Mouse (Mus musculus) forelimb bud, embryonic 11.5 days (tissue): ENCODE results near the gene Gm21885.

Experiments used
- DNase-seq: peaks from one replicate; pipeline ENCODE4 v3.0.0-alpha.2; 2012; ENCODE audit warnings: low read depth, low spot score

The Gm21885 gene

GRCm38 (mm10) chr11:94268761-94269160 lies 12.9 kb upstream of the Gm21885 start:
- DNase-seq: no peak

GRCm38 (mm10) chr11:94269906-94270305 lies 11.8 kb upstream of the Gm21885 start:
- no peak for DNase-seq

GRCm38 (mm10) chr11:94271015-94271414 lies 10.7 kb upstream of the Gm21885 start:
- DNase-seq: no peak

- no peak for DNase-seq
These were observed 8.4 kb upstream of the Gm21885 start for GRCm38 (mm10) chr11:94272960-94273927.

GRCm38 (mm10) chr11:94274206-94274867 lies 7.3 kb upstream of the Gm21885 start:
- no peak for DNase-seq

- DNase-seq: no peak
These were observed 6.4 kb upstream of the Gm21885 start for GRCm38 (mm10) chr11:94275226-94275625.

GRCm38 (mm10) chr11:94275686-94276085 lies 6.0 kb upstream of the Gm21885 start:
- DNase-seq: no peak

- DNase-seq: peak; percentile 96
These were observed 4.8 kb upstream of the Gm21885 start for GRCm38 (mm10) chr11:94276869-94277337.

- no peak for DNase-seq
These were observed 618 bp downstream of the Gm21885 start for GRCm38 (mm10) chr11:94282291-94282690.

GRCm38 (mm10) chr11:94283536-94284099 lies 1.9 kb downstream of the Gm21885 start:
- no peak for DNase-seq

- no peak for DNase-seq
These were observed 4.4 kb downstream of the Gm21885 start for GRCm38 (mm10) chr11:94285886-94286574.

GRCm38 (mm10) chr11:94287105-94287504 lies 5.4 kb downstream of the Gm21885 start:
- DNase-seq: no peak

GRCm38 (mm10) chr11:94290062-94290740 lies 8.5 kb downstream of the Gm21885 start:
- DNase-seq: no peak

- DNase-seq: no peak
These were observed 13.5 kb downstream of the Gm21885 start for GRCm38 (mm10) chr11:94294996-94295845.

- no peak for DNase-seq
These were observed 31.1 kb downstream of the Gm21885 start for GRCm38 (mm10) chr11:94312733-94313132.

- DNase-seq: no peak
These were observed 32.5 kb downstream of the Gm21885 start for GRCm38 (mm10) chr11:94314098-94314652.

- DNase-seq: no peak
These were observed 33.6 kb downstream of the Gm21885 start for GRCm38 (mm10) chr11:94315308-94315707.

- no peak for DNase-seq
These were observed 34.9 kb downstream of the Gm21885 start for GRCm38 (mm10) chr11:94316528-94316927.

GRCm38 (mm10) chr11:94317014-94317413 lies 35.3 kb downstream of the Gm21885 start:
- no peak for DNase-seq

- no peak for DNase-seq
These were observed 35.8 kb downstream of the Gm21885 start for GRCm38 (mm10) chr11:94317515-94317914.
